Mouse (Mus musculus) lung, embryonic 14.5 days (tissue): ENCODE measurements at regions not wholly inside any gene's neighbourhood (a gene's known extent, or its start where the extent isn't known, plus 50 kb on each side); places are given as distances from the start of the nearest gene placed in this dataset.

ENCODE experiments used
- ATAC-seq: fragments of 200-750 bp; cut with Nextera tagmentation; 2 replicates; pipeline ENCODE4 v1.8.0; 2017; ENCODE audit warnings: mild to moderate bottlenecking, moderate TSS enrichment, moderate library complexity; ENCODE audit not compliant: insufficient read depth
- DNase-seq: peaks from one replicate; pipeline ENCODE4 v3.0.0-alpha.2; 2015
- H3K27ac ChIP-seq: fragments of 300-500 bp; sonication (generic); 2 replicates; pipeline ENCODE4 v1.5.1; 2014; ENCODE audit warnings: low read depth, mild to moderate bottlenecking, moderate library complexity
- H3K27me3 ChIP-seq: fragments of 300-500 bp; sonication (generic); 2 replicates; pipeline ENCODE4 v1.6.1; 2014; ENCODE audit warnings: low read length, control low read depth; ENCODE audit not compliant: insufficient read depth
- H3K36me3 ChIP-seq: fragments of 300-500 bp; sonication (generic); 2 replicates; pipeline ENCODE4 v1.6.1; 2014; ENCODE audit warnings: control low read depth; ENCODE audit not compliant: insufficient read depth
- H3K4me1 ChIP-seq: fragments of 300-500 bp; sonication (generic); 2 replicates; pipeline ENCODE4 v1.6.1; 2014; ENCODE audit warnings: antibody characterized with exemption, control low read depth; ENCODE audit not compliant: insufficient read depth
- H3K4me2 ChIP-seq: fragments of 300-500 bp; sonication (generic); 2 replicates; pipeline ENCODE4 v1.6.1; 2014; ENCODE audit warnings: mild to moderate bottlenecking
- H3K4me3 ChIP-seq: fragments of 300-500 bp; sonication (generic); 2 replicates; pipeline ENCODE4 v1.5.1; 2014; ENCODE audit warnings: low read depth, low read length
- H3K9ac ChIP-seq: fragments of 300-500 bp; sonication (generic); 2 replicates; pipeline ENCODE4 v1.6.1; 2014
- H3K9me3 ChIP-seq: fragments of 300-500 bp; sonication (generic); 2 replicates; pipeline ENCODE4 v1.6.1; 2016; ENCODE audit warnings: low read depth, low read length, control low read depth
- CTCF ChIP-seq: IDR thresholded peaks from 2 replicates; pipeline ENCODE4 v1.5.1; 2016; ENCODE audit warnings: antibody characterized with exemption, low read depth
- WGBS: fragments of 180-500 bp; shearing (Covaris S2); extraction: QIAGEN DNeasy Blood & Tissue Kit; methylation state at CpG from one replicate; pipeline ENCODE4 v1.1.7; 2014; 5-methylcytosine and 5-hydroxymethylcytosine counted together

DNA sequence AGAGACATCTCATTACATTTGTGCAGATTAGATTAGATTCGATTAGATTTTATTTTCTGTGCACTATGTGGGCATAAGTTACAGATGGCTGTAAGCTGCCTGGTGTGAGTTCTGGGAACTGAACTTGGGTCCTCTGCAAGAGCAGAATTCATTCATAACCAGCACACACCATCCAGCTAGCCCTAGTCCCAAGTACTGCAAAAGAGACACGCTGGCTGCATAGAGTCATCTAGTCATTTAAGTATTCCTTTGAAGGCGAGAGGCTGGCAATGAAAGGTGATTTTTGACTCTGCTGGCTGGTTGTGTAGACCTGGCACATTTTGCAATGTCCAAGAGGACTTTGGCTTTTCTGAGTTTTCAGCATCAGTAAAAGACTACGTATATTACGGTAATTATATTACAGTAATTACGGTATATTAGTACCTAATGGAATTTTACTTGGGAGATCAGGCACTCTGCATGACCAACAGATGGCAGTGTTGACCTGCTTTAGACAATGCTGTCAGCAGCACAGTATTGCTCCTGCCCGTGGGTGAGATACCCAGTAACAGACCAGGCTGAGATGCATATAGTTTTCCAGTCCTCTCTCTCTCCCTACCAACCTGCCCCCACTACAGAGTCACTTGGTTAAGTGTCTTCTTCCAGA lies 67.9 kb downstream of the Gpr6 start:
- no peaks in the 10 kb centered on the region for H3K27me3 ChIP-seq
- DNase-seq, result peak; percentile 94
- peak; percentile 89 for TF ChIP-seq CTCF
- no peak overlapping the region for H3K27ac ChIP-seq
- no peak overlapping the region for H3K9ac ChIP-seq
- WGBS, result 28% methylated on average over 7 of the region's 7 CpGs
- H3K36me3 ChIP-seq, result no peaks in the 10 kb centered on the region
- H3K4me2 ChIP-seq, result no peak overlapping the region
- ATAC-seq, result peak; percentile 91
- H3K4me3 ChIP-seq, result no peak overlapping the region
- no peaks in the 10 kb centered on the region for H3K9me3 ChIP-seq
- H3K4me1 ChIP-seq, result no peaks in the 10 kb centered on the region

DNA sequence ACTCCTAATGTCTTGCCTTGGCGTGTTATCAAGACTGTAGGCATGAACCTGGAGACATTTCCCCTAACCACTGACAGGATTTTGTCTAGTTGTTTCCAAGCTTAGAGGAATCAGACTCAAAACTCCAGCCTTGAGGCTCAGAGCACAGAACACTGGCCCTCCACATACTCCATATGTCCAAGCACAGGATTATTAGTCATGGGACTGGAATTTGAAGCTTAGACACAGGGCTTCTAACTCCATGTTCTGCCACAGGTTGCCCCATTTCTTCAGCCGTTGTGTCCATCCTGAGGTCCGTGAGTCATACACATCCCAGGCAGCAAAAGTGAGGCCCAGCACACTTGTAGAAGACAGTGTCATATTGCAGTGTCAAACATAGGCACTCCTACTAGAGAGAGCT lies 68.9 kb downstream of the Gpr6 start:
- 69% methylated on average over 3 of the region's 3 CpGs for WGBS
- no peaks in the 10 kb centered on the region for H3K9me3 ChIP-seq
- no peaks in the 10 kb centered on the region for H3K4me1 ChIP-seq
- H3K27ac ChIP-seq, result no peak overlapping the region
- no peak overlapping the region for H3K4me2 ChIP-seq
- no peaks in the 10 kb centered on the region for H3K36me3 ChIP-seq
- no peaks in the 10 kb centered on the region for H3K27me3 ChIP-seq
- no peak for ATAC-seq
- no peak overlapping the region for H3K4me3 ChIP-seq
- no peak overlapping the region for H3K9ac ChIP-seq
- no peak for TF ChIP-seq CTCF
- DNase-seq, result no peak

DNA sequence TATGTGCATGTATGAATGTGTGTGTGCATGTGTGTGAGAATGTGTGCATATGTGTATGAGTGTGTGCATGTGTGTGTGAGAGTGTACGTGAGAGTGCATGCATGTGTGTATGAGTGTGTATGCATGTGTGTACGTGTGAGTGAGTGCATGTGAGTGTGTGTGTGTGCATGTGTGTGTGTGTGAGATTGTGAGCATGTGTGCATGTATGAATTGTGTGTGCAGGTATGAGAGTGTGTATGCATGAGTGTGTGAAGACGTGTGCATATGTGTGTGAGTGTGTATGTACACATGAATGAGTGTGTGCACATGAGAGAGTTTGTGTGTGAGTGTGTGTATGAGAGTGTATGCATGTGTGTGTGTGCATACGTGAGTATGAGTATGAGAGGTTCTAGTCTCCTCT lies 71.1 kb downstream of the Gpr6 start:
- DNase-seq (no peak), ATAC-seq (no peak)
- Histone ChIP-seq H3K4me3 (no peak overlapping the region), H3K27ac (no peak overlapping the region), H3K36me3 (no peaks in the 10 kb centered on the region), H3K9me3 (no peaks in the 10 kb centered on the region), H3K27me3 (no peaks in the 10 kb centered on the region), H3K4me2 (no peak overlapping the region), H3K4me1 (no peaks in the 10 kb centered on the region), H3K9ac (no peak overlapping the region)
- no peak for TF ChIP-seq CTCF
- WGBS, result 83% methylated on average over 4 of the region's 4 CpGs

DNA sequence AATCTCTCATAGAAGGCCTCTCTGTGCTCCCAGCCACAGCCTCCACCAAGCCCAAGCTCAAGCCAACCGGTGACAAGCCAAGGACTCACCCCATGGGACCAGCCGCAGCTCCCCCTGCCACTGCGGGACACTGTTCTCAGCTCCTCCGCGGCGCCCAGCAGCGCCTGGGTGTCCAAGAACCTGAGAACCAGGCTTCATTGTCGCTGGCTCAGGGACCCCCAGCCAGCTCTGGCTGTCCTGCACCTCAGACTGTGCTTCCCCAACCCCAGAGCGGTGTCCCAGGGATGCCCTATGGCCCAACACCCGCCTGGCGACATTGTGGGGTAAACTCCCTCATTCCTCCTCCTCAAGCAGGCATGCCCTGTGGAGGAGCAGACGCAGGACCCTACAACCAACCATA lies 72.6 kb downstream of the Gpr6 start:
- no peak overlapping the region for H3K4me2 ChIP-seq
- WGBS, result 78% methylated on average over 12 of the region's 12 CpGs

DNA sequence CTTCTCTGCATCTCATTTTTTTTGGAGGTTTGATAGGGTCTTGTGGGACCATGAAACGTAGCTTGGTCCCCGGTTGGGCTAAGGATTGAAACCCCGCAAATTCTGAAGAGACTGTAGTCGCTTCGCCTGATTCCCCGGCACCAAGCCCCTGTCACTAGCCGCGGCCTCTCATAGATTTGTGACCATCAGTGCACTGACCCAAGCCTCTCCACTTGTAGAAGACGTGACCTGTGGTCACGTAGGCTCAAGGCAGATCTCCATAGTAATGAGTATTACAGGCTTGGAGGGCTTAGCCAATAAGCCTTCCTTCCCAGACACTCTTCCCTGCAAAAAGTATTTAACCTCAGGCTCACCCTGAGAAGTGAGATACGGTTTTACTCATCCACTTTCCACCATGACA lies 73.3 kb downstream of the Gpr6 start:
- DNase-seq (no peak), ATAC-seq (no peak)
- no peaks in the 10 kb centered on the region for H3K36me3 ChIP-seq
- no peaks in the 10 kb centered on the region for H3K9me3 ChIP-seq
- 82% methylated on average over 11 of the region's 11 CpGs for WGBS
- no peak overlapping the region for H3K27ac ChIP-seq
- H3K4me3 ChIP-seq, result no peak overlapping the region
- no peak for TF ChIP-seq CTCF
- no peaks in the 10 kb centered on the region for H3K4me1 ChIP-seq
- no peak overlapping the region for H3K9ac ChIP-seq
- no peaks in the 10 kb centered on the region for H3K27me3 ChIP-seq
- H3K4me2 ChIP-seq, result no peak overlapping the region

More for the DNA sequence above, 72.6 kb downstream of the Gpr6 start:
- Histone ChIP-seq H3K4me3 (no peak overlapping the region), H3K9ac (no peak overlapping the region), H3K9me3 (no peaks in the 10 kb centered on the region), H3K27ac (no peak overlapping the region), H3K4me1 (no peaks in the 10 kb centered on the region), H3K27me3 (no peaks in the 10 kb centered on the region), H3K36me3 (no peaks in the 10 kb centered on the region)
- ATAC-seq (no peak), DNase-seq (no peak)
- no peak for TF ChIP-seq CTCF

- Histone ChIP-seq H3K9me3 (no peaks in the 10 kb centered on the region), H3K9ac (no peak overlapping the region), H3K4me2 (no peak overlapping the region), H3K36me3 (no peaks in the 10 kb centered on the region), H3K27ac (no peak overlapping the region), H3K4me3 (no peak overlapping the region), H3K27me3 (no peaks in the 10 kb centered on the region), H3K4me1 (no peaks in the 10 kb centered on the region)
- DNase-seq (peak; percentile 68), ATAC-seq (no peak)
- 47% methylated on average over 7 of the region's 7 CpGs for WGBS
- TF ChIP-seq CTCF, result no peak
Observed at GRCm38 (mm10) chr10:40998330-40998729, 73.8 kb downstream of the Gpr6 start.

GRCm38 (mm10) chr10:40997606-40998005 lies 74.5 kb downstream of the Gpr6 start:
- 51% methylated on average over 5 of the region's 5 CpGs for whole genome bisulfite sequencing
- ATAC-seq (no peak), DNase-seq (no peak)
- H3K27ac ChIP-seq, result no peak overlapping the region
- no peak overlapping the region for H3K9ac ChIP-seq
- H3K36me3 ChIP-seq, result no peaks in the 10 kb centered on the region
- H3K27me3 ChIP-seq, result no peaks in the 10 kb centered on the region
- no peaks in the 10 kb centered on the region for H3K9me3 ChIP-seq
- H3K4me2 ChIP-seq, result no peak overlapping the region
- TF ChIP-seq CTCF, result no peak
- no peak overlapping the region for H3K4me3 ChIP-seq
- H3K4me1 ChIP-seq, result no peaks in the 10 kb centered on the region
